Mouse (Mus musculus): ENCODE data around the gene Nipsnap3a. TPM values are rescaled to one million over a fixed set of nuclear protein-coding genes. Genes with fewer than 3 reads are reported as not detected.

The Nipsnap3a gene
- polyA plus RNA-seq, 1 experiment from 2014 or later = not detected

DNA sequence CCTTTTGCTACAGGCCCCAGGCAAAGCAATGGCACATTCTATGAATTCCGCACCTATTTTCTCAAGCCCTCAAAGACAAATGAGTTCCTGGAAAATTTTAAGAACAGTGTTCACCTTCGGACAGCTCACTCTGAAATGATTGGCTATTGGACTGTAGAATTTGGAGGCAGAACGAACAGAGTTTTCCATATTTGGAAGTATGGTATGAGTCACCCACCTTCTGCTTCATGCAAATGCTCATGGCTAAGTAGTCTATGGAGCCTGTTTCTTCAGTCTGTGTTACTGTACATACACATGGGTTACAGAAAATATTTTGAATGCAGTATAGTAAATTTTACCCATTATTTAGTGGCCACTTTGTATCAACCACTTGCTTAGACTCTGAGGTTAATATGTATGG lies 26.0 kb downstream of the Nipsnap3a start:
- H3K27ac ChIP-seq (ENCODE audit: low read depth, low read length) = no peak overlapping the region
- H3K36me3 ChIP-seq (ENCODE audit: control insufficient read depth, insufficient read depth) = peaks cover 33% of the 10 kb centered on the region
- H3K9ac ChIP-seq (ENCODE audit: low read depth, low read length) = no peak overlapping the region
- no peaks in the 10 kb centered on the region for H3K4me1 ChIP-seq (replicated peaks; ENCODE audit: control insufficient read depth, insufficient read depth, low read length)
- no peak for TF ChIP-seq CTCF (IDR thresholded peaks at IDR 0.05; ENCODE audit: low read depth)
- no peaks in the 10 kb centered on the region for H3K9me3 ChIP-seq (ENCODE audit: control insufficient read depth)
- whole genome bisulfite sequencing = 92% methylated on average over 3 of the region's 3 CpGs
- no peaks in the 10 kb centered on the region for H3K27me3 ChIP-seq (replicated peaks; ENCODE audit: control insufficient read depth, insufficient read depth, low read length)
- no peak overlapping the region for H3K4me3 ChIP-seq (ENCODE audit: low read depth, low read length)
- ATAC-seq = no peak
- H3K4me2 ChIP-seq (replicated peaks; ENCODE audit: low read depth) = no peak overlapping the region

DNA sequence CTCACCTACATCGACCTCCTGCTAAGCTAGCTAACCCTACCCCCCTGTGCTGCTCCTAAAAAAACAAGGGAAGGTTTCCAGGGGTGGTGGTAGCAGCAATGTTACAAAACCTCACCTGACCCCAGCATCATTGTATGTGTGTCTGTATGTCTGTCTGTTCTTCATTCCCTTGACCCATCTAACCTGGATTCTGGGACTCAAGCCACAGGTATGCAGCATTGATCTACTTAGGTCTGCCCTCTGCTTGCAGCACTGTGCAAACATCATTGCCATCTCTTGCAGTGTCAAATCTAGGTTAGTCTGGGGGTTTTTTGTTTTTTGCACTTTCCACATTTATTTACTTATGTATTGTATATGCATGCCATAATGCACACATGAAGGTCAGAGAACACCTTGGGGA lies 29.3 kb downstream of the Nipsnap3a start:
- 100% methylated on average over 1 of the region's 1 CpGs for WGBS
- Histone ChIP-seq H3K4me3 (ENCODE audit: low read depth, low read length) (no peak overlapping the region), H3K4me2 (replicated peaks; ENCODE audit: low read depth) (no peak overlapping the region), H3K36me3 (ENCODE audit: control insufficient read depth, insufficient read depth) (peaks cover 57% of the 10 kb centered on the region), H3K9ac (ENCODE audit: low read depth, low read length) (no peak overlapping the region), H3K4me1 (replicated peaks; ENCODE audit: control insufficient read depth, insufficient read depth, low read length) (no peaks in the 10 kb centered on the region), H3K27ac (ENCODE audit: low read depth, low read length) (no peak overlapping the region), H3K9me3 (ENCODE audit: control insufficient read depth) (no peaks in the 10 kb centered on the region), H3K27me3 (replicated peaks; ENCODE audit: control insufficient read depth, insufficient read depth, low read length) (no peaks in the 10 kb centered on the region)
- TF ChIP-seq CTCF (IDR thresholded peaks at IDR 0.05; ENCODE audit: low read depth) = no peak
- ATAC-seq = no peak

DNA sequence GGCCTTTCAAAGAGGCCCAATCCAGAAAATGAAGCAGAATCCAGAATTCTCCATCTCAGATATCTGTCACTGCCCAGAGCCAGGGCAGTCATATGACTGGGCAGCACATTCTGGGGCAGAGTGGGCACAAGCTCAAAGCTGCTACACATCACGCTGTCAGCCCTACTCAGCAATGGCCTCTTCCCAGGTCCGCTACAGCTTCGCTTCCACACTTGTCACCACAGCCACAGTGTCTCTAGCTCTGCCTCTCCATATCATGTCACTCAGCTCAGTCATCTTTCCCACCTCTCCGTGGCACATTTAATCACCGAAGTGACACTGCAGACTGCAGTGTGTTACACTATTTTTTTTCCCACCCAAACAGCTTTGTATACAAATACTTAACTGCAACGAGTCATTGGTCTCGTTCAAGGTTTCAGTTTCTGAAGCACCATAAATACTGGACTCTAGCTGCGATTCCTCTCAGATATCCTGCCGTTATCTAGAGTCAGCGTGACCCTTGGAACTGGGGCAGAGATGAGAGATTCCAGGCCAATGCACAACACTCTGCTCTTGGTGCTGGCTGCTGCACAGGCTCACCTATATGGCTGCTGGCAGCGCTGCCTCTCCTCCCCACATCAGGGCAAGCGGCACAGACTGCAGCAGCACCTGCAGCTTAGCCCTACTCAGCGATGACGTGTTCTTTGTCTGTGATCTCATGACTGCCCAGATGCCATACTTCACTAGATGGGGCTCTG lies 34.3 kb downstream of the Nipsnap3a start:
- no peaks in the 10 kb centered on the region for H3K9me3 ChIP-seq (ENCODE audit: control insufficient read depth)
- H3K27ac ChIP-seq (ENCODE audit: low read depth, low read length) = peak overlapping the region; percentile 73
- no peaks in the 10 kb centered on the region for H3K4me1 ChIP-seq (replicated peaks; ENCODE audit: control insufficient read depth, insufficient read depth, low read length)
- TF ChIP-seq CTCF (IDR thresholded peaks at IDR 0.05; ENCODE audit: low read depth) = no peak
- peak; percentile 92 for ATAC-seq
- 52% methylated on average over 14 of the region's 14 CpGs for WGBS
- H3K4me3 ChIP-seq (ENCODE audit: low read depth, low read length) = no peak overlapping the region
- no peaks in the 10 kb centered on the region for H3K27me3 ChIP-seq (replicated peaks; ENCODE audit: control insufficient read depth, insufficient read depth, low read length)
- H3K9ac ChIP-seq (ENCODE audit: low read depth, low read length) = no peak overlapping the region
- peaks cover 34% of the 10 kb centered on the region for H3K36me3 ChIP-seq (ENCODE audit: control insufficient read depth, insufficient read depth)
- H3K4me2 ChIP-seq (replicated peaks; ENCODE audit: low read depth) = peak overlapping the region; percentile 39

DNA sequence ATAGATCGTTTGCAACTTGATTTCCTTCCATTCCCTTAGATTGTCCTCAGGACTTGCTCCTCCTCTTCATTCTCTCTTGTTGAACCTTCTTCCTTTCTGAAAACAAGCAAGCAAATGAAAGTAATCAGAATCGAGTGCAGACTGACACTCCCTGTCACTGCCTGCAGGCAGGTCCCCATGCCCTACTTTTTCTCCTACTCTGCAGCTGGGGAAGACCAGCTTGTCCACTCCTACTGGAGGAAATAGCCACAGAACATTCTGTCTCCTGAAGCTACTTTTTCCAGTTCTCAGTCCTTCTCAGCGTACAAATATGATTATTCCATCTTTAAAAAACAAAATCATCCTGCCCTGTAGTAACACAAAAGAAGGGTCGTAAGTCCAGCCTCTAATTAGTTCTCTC lies 35.3 kb downstream of the Nipsnap3a start:
- no peak overlapping the region for H3K9ac ChIP-seq (ENCODE audit: low read depth, low read length)
- H3K4me2 ChIP-seq (replicated peaks; ENCODE audit: low read depth) = peak overlapping the region; percentile 39; the same call in 1 of the 2 replicates
- H3K4me1 ChIP-seq (replicated peaks; ENCODE audit: control insufficient read depth, insufficient read depth, low read length) = no peaks in the 10 kb centered on the region
- H3K36me3 ChIP-seq (ENCODE audit: control insufficient read depth, insufficient read depth) = peaks cover 30% of the 10 kb centered on the region
- TF ChIP-seq CTCF (IDR thresholded peaks at IDR 0.05; ENCODE audit: low read depth) = no peak
- no peak for ATAC-seq
- H3K27me3 ChIP-seq (replicated peaks; ENCODE audit: control insufficient read depth, insufficient read depth, low read length) = no peaks in the 10 kb centered on the region
- WGBS = 68% methylated on average over 4 of the region's 4 CpGs
- H3K4me3 ChIP-seq (ENCODE audit: low read depth, low read length) = no peak overlapping the region
- 0 out of 2 replicates have a peak overlapping the region, but pooled peaks have one; percentile 28 for H3K27ac ChIP-seq (ENCODE audit: low read depth, low read length)
- no peaks in the 10 kb centered on the region for H3K9me3 ChIP-seq (ENCODE audit: control insufficient read depth)

DNA sequence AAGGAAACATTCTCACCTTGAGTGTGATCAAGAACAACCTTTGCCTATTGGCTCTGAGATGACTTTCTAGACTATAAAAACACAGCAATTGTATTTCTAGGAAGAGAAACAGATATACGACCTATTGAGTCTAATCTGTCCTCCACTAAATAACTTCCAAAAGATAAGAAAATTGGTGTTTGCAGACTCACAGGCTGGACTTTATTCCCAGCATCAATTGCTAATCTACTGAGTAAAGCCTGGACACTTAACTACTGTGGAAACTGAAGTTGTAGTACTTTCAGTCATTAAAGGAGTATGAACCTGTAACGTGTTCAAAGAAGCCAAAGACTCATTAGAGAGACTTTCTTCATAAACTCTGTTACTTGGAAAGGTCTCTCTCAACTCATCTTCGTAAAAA lies 38.7 kb downstream of the Nipsnap3a start:
- Histone ChIP-seq H3K4me1 (replicated peaks; ENCODE audit: control insufficient read depth, insufficient read depth, low read length) (no peaks in the 10 kb centered on the region), H3K9ac (ENCODE audit: low read depth, low read length) (no peak overlapping the region), H3K4me3 (ENCODE audit: low read depth, low read length) (no peak overlapping the region), H3K36me3 (ENCODE audit: control insufficient read depth, insufficient read depth) (peaks cover 5% of the 10 kb centered on the region; the same call in 1 of the 2 replicates), H3K4me2 (replicated peaks; ENCODE audit: low read depth) (no peak overlapping the region), H3K9me3 (ENCODE audit: control insufficient read depth) (no peaks in the 10 kb centered on the region), H3K27ac (ENCODE audit: low read depth, low read length) (peak overlapping the region; percentile 42; the same call in 1 of the 2 replicates), H3K27me3 (replicated peaks; ENCODE audit: control insufficient read depth, insufficient read depth, low read length) (no peaks in the 10 kb centered on the region)
- ATAC-seq = peak; percentile 67
- WGBS = 55% methylated on average over 3 of the region's 3 CpGs
- TF ChIP-seq CTCF (IDR thresholded peaks at IDR 0.05; ENCODE audit: low read depth) = no peak

DNA sequence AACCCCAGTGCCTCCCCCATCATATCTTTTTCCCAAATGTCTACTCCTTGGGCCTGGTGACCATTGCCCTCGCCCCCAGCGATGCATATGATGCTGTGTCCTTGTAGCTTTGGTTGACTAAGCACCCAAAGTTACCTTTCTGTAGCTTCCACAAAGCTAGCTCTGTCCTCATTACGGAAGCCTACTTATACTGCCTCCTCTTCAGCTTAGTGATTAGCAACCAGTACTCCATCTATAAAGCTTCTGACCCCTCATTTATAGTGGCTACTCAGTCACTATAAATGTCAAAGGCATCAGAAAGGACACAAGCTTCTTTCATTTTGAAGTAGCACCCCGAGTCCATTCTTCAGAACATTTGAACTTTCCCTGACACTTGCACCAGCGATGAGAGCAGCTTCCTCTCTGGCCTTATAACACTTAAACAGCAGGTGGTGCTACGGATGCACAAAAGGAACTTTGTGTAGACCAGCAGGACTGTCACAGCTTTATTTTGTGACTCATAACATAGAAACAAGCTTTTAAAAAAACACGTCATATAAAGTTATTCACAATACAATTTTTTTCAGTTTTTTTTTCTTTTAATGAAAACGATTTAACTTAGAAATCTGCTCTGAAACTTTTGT lies 41.4 kb downstream of the Nipsnap3a start:
- H3K4me1 ChIP-seq (replicated peaks; ENCODE audit: control insufficient read depth, insufficient read depth, low read length) = no peaks in the 10 kb centered on the region
- no peak overlapping the region for H3K4me2 ChIP-seq (replicated peaks; ENCODE audit: low read depth)
- peak; percentile 75 for TF ChIP-seq CTCF (IDR thresholded peaks at IDR 0.05; ENCODE audit: low read depth)
- ATAC-seq = no peak
- 53% methylated on average over 8 of the region's 8 CpGs for WGBS
- H3K36me3 ChIP-seq (ENCODE audit: control insufficient read depth, insufficient read depth) = peaks cover 7% of the 10 kb centered on the region; the same call in 1 of the 2 replicates
- H3K27ac ChIP-seq (ENCODE audit: low read depth, low read length) = no peak overlapping the region
- no peaks in the 10 kb centered on the region for H3K9me3 ChIP-seq (ENCODE audit: control insufficient read depth)
- no peak overlapping the region for H3K4me3 ChIP-seq (ENCODE audit: low read depth, low read length)
- H3K27me3 ChIP-seq (replicated peaks; ENCODE audit: control insufficient read depth, insufficient read depth, low read length) = no peaks in the 10 kb centered on the region
- no peak overlapping the region for H3K9ac ChIP-seq (ENCODE audit: low read depth, low read length)

Measured in intestine, postnatal 0 days (tissue).